Mouse (Mus musculus) bone marrow macrophage, adult 2 months (primary cell): ENCODE results near the gene Ralgps1.

Experiments used
- CTCF ChIP-seq: IDR thresholded peaks from 2 replicates; pipeline ENCODE4 v1.5.1; 2012; ENCODE audit warnings: low read depth, mild to moderate bottlenecking, low read length, moderate library complexity
- POLR2A ChIP-seq: IDR thresholded peaks from 2 replicates; pipeline ENCODE4 v1.6.1; 2012; ENCODE audit warnings: mild to moderate bottlenecking, low read depth, low read length, borderline replicate concordance

DNA sequence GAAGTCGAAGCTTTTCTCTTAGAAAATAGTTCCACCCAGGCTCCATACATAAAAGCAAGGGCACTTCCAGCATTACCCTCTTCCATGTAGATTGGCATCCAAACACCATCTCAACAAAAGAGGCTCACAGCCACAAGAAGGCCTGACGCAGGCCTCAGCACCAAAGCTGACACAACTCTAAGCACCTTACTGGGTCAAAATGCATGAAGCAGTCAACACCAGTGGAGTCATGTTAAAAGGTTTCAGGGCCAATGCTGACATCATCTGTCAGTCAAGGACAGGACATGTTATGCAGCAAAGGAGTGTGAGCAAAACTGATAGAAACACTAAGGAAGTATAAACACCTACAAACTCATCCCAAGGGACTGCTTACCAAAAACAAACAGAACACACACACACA, 50.3 kb downstream of the Ralgps1 start:
- TF ChIP-seq POLR2A, result no peak
- no peak for TF ChIP-seq CTCF
